Mouse (Mus musculus) embryonic stem cell, embryonic (primary cell): Measurements from ENCODE around the gene Rcc2.

ENCODE experiments used
- CTCF ChIA-PET, 4 experiments: fragments of 300-600 bp in 2 of 4; fragments of 350-600 bp in 2 of 4; sonication (Branson Sonifier 250); formaldehyde crosslinking; loops; one replicate each; lab custom pipeline; 2022; ENCODE audit warnings: inconsistent platforms in 2 of 4; lab: Charles Lee
- POLR2A ChIA-PET, 4 experiments: fragments of 300-600 bp in 2 of 4; fragments of 350-600 bp in 2 of 4; sonication (Branson Sonifier 250); formaldehyde crosslinking; loops; one replicate each; lab custom pipeline; 2022; ENCODE audit warnings: antibody characterized with exemption in 4 of 4, inconsistent platforms in 1 of 4; lab: Charles Lee

The Rcc2 gene

GRCm38 (mm10) chr4:140743086-140743485 is 42.7 kb downstream of the Rcc2 start:
- ChIA-PET CTCF (interaction anchor here (0.7 to 5.8 kb wide), 13 partner anchors 11 to 224 kb away, joined by 3 to 43 read pairs (median 7); no protein-coding TSS in a partner anchor), POLR2A (interaction anchor here in 3 of 4 experiments (1.2 to 1.6 kb wide), 8 partner anchors 10 to 168 kb away, joined by 3 to 6 read pairs (median 4); partner anchors contain the start of gene Rcc2 (in 1 of the 3))

GRCm38 (mm10) chr4:140744654-140745053 is 44.3 kb downstream of the Rcc2 start:
- ChIA-PET CTCF (interaction anchor here (0.5 to 5.8 kb wide), 76 partner anchors 10 to 643 kb away, joined by 3 to 43 read pairs (median 4); partner anchors contain the start of gene Necap2 (in 1 of the 4)), POLR2A (interaction anchor here (0.7 to 1.6 kb wide), 18 partner anchors 8 to 270 kb away, joined by 3 to 7 read pairs (median 4); no protein-coding TSS in a partner anchor)

- POLR2A ChIA-PET: interaction anchor here (0.5 to 1.5 kb wide), 10 partner anchors 10 to 352 kb away, joined by 3 to 5 read pairs (median 3); no protein-coding TSS in a partner anchor
Observed at GRCm38 (mm10) chr4:140747978-140748377, 47.6 kb downstream of the Rcc2 start.

GRCm38 (mm10) chr4:140750328-140750727 is 50.0 kb downstream of the Rcc2 start:
- ChIA-PET CTCF (interaction anchor here (0.5 to 2.1 kb wide), 38 partner anchors 9 to 891 kb away, joined by 3 to 15 read pairs (median 3); no protein-coding TSS in a partner anchor), POLR2A (interaction anchor here in 2 of 4 experiments (0.6 to 1.7 kb wide), 16 partner anchors 8 to 369 kb away, joined by 3 to 7 read pairs (median 3); no protein-coding TSS in a partner anchor)

More at GRCm38 (mm10) chr4:140747978-140748377, 47.6 kb downstream of the Rcc2 start:
- CTCF ChIA-PET: interaction anchor here in 2 of 4 experiments (0.5 to 1.5 kb wide), 4 partner anchors 68 to 1865 kb away, joined by 3 to 10 read pairs (median 5); no protein-coding TSS in a partner anchor

GRCm38 (mm10) chr4:140753366-140753765 is 53.0 kb downstream of the Rcc2 start:
- POLR2A ChIA-PET: interaction anchor here in 1 of 4 experiments (0.6 to 1.4 kb wide), 2 partner anchors 25 to 44 kb away, joined by 3 to 4 read pairs; no protein-coding TSS in a partner anchor
- CTCF ChIA-PET: interaction anchor here in 1 of 4 experiments (1.7 kb wide), 1 partner anchor 9 kb away, joined by 6 read pairs; no protein-coding TSS in a partner anchor

- CTCF ChIA-PET: interaction anchor here in 2 of 4 experiments (0.6 to 1.1 kb wide), 3 partner anchors 11 to 202 kb away, joined by 3 to 4 read pairs (median 3); no protein-coding TSS in a partner anchor
- POLR2A ChIA-PET: interaction anchor here in 1 of 4 experiments (0.6 kb wide), 1 partner anchor 113 kb away, joined by 9 read pairs; no protein-coding TSS in a partner anchor
Observed at GRCm38 (mm10) chr4:140755811-140756210, 55.5 kb downstream of the Rcc2 start.

GRCm38 (mm10) chr4:140761601-140762000 is 61.3 kb downstream of the Rcc2 start:
- CTCF ChIA-PET: interaction anchor here in 3 of 4 experiments (0.6 to 1.5 kb wide), 5 partner anchors 11 to 141 kb away, joined by 3 to 5 read pairs (median 3); no protein-coding TSS in a partner anchor

GRCm38 (mm10) chr4:140763158-140763557 is 62.8 kb downstream of the Rcc2 start:
- POLR2A ChIA-PET: interaction anchor here in 3 of 4 experiments (0.9 to 1.7 kb wide), 7 partner anchors 12 to 60 kb away, joined by 3 to 6 read pairs (median 4); partner anchors contain the start of gene Padi6 (in 1 of the 3)
- CTCF ChIA-PET: interaction anchor here (0.6 to 2.2 kb wide), 47 partner anchors 8 to 499 kb away, joined by 3 to 11 read pairs (median 4); partner anchors contain the start of genes Atp13a2 (in 1 of the 4) and Padi4 (in 1 of the 4)

More at GRCm38 (mm10) chr4:140761601-140762000, 61.3 kb downstream of the Rcc2 start:
- POLR2A ChIA-PET: interaction anchor here in 2 of 4 experiments (0.6 to 1.0 kb wide), 3 partner anchors 17 to 548 kb away, joined by 3 read pairs; no protein-coding TSS in a partner anchor

- ChIA-PET CTCF (interaction anchor here in 2 of 4 experiments (0.7 to 1.5 kb wide), 5 partner anchors 9 to 299 kb away, joined by 3 to 5 read pairs (median 3); no protein-coding TSS in a partner anchor), POLR2A (interaction anchor here in 2 of 4 experiments (0.6 to 1.6 kb wide), 2 partner anchors 11 to 182 kb away, joined by 3 to 5 read pairs; no protein-coding TSS in a partner anchor)
Observed at GRCm38 (mm10) chr4:140765936-140766335, 65.6 kb downstream of the Rcc2 start.

- POLR2A ChIA-PET: interaction anchor here in 1 of 4 experiments (0.7 kb wide), 1 partner anchor 572 kb away, joined by 5 read pairs; no protein-coding TSS in a partner anchor
- CTCF ChIA-PET: interaction anchor here in 1 of 4 experiments (1.0 kb wide), 1 partner anchor 136 kb away, joined by 3 read pairs; no protein-coding TSS in a partner anchor
Observed at GRCm38 (mm10) chr4:140768973-140769372, 68.6 kb downstream of the Rcc2 start.

GRCm38 (mm10) chr4:140770433-140770832 is 70.1 kb downstream of the Rcc2 start:
- ChIA-PET POLR2A (interaction anchor here (0.5 to 1.9 kb wide), 13 partner anchors 16 to 221 kb away, joined by 3 to 6 read pairs (median 4); partner anchors contain the start of gene Rcc2 (in 1 of the 4)), CTCF (interaction anchor here (0.5 to 1.7 kb wide), 7 partner anchors 8 to 366 kb away, joined by 3 to 8 read pairs (median 4); no protein-coding TSS in a partner anchor)

GRCm38 (mm10) chr4:140771091-140771490 is 70.8 kb downstream of the Rcc2 start:
- CTCF ChIA-PET: interaction anchor here (0.6 to 1.7 kb wide), 8 partner anchors 8 to 366 kb away, joined by 3 to 8 read pairs (median 4); no protein-coding TSS in a partner anchor
- POLR2A ChIA-PET: interaction anchor here in 3 of 4 experiments (0.6 to 1.9 kb wide), 13 partner anchors 15 to 486 kb away, joined by 3 to 6 read pairs (median 4); partner anchors contain the start of gene Rcc2 (in 1 of the 3)
